Mouse (Mus musculus): ENCODE results near the gene Ptpdc1.

The Ptpdc1 gene

GRCm38 (mm10) chr13:48552181-48553090 lies 73.0 kb downstream of the Ptpdc1 start:
- in situ Hi-C loops (cut with MboI, MseI) = no loop called here

GRCm38 (mm10) chr13:48548296-48548695 lies 77.2 kb downstream of the Ptpdc1 start:
- in situ Hi-C loops (cut with MboI, MseI) = no loop called here

- in situ Hi-C loops (cut with MboI, MseI) = no loop called here
Observed at GRCm38 (mm10) chr13:48547623-48548022, 77.8 kb downstream of the Ptpdc1 start.

- in situ Hi-C loops (cut with MboI, MseI) = no loop called here
Observed at GRCm38 (mm10) chr13:48546330-48546917, 79.0 kb downstream of the Ptpdc1 start.

- in situ Hi-C loops (cut with MboI, MseI) = no loop called here
Observed at GRCm38 (mm10) chr13:48545476-48546281, 79.8 kb downstream of the Ptpdc1 start.

- in situ Hi-C loops (cut with MboI, MseI) = no loop called here
Observed at GRCm38 (mm10) chr13:48544867-48545266, 80.6 kb downstream of the Ptpdc1 start.

GRCm38 (mm10) chr13:48544391-48544790 lies 81.1 kb downstream of the Ptpdc1 start:
- in situ Hi-C loops (cut with MboI, MseI) = no loop called here

- in situ Hi-C loops (cut with MboI, MseI) = no loop called here
Observed at GRCm38 (mm10) chr13:48540488-48540887, 85.0 kb downstream of the Ptpdc1 start.

- in situ Hi-C loops (cut with MboI, MseI) = no loop called here
Observed at GRCm38 (mm10) chr13:48533441-48533840, 92.0 kb downstream of the Ptpdc1 start.

- in situ Hi-C loops (cut with MboI, MseI) = no loop called here
Observed at GRCm38 (mm10) chr13:48531448-48531847, 94.0 kb downstream of the Ptpdc1 start.

- in situ Hi-C loops (cut with MboI, MseI) = no loop called here
Observed at GRCm38 (mm10) chr13:48530685-48531084, 94.8 kb downstream of the Ptpdc1 start.

- in situ Hi-C loops (cut with MboI, MseI) = loop anchor here (5.0 kb wide), 2 partner anchors 43 to 113 kb away; no protein-coding TSS in a partner anchor
Observed at GRCm38 (mm10) chr13:48529028-48529427, 96.4 kb downstream of the Ptpdc1 start.

- in situ Hi-C loops (cut with MboI, MseI) = loop anchor here (5.0 kb wide), 2 partner anchors 44 to 114 kb away; no protein-coding TSS in a partner anchor
Observed at GRCm38 (mm10) chr13:48528123-48528871, 97.2 kb downstream of the Ptpdc1 start.
